Mouse (Mus musculus): Measurements from ENCODE around the gene Ypel4.

Ypel4 gene

GRCm38 (mm10) chr2:84758542-84759127, 24.8 kb downstream of the Ypel4 start:
- DNase-seq (ENCODE audit: extremely low read depth, low read depth), result peak; percentile 32

- no peak for DNase-seq (ENCODE audit: extremely low read depth, low read depth)
Observed at GRCm38 (mm10) chr2:84760777-84761176, 26.9 kb downstream of the Ypel4 start.

DNA sequence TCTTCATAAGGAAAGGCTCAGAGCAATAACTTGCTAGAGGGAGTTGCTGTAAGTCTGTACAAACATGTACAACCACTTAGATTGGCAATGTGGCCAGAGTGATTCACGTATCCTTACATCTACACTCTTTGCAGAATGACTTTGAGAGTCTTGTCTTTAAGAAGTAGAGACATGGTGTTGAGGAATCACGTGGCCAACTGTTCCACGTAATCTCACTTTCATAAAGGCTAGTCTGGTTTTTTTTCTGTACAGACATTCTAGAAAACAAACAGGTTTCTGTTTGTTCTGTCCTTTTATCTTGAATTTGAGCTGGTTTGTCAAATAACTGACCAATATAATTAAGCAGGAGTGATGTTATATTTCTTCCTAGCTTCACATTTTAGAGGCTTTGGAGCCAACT, 27.5 kb downstream of the Ypel4 start:
- no peak for DNase-seq (ENCODE audit: extremely low read depth, low read depth)

DNA sequence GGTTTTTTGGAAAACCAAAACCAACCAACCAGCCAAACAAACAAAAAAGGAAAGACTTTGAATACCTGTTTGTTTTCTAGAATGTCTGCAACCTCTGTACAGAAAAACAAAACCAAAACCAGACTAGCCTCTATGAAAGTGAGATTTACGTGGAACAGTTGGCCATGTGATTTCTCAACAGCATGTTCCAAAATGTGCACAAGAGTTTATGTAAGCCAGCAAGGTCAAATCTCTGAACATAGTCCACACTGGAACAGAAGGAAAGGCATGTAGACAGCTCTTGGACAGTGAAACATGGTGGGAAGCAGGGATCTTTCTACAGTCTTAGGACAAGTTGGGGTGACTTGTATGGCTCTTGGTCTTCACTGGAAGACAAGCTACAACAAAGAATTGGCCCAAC, 28.0 kb downstream of the Ypel4 start:
- DNase-seq (ENCODE audit: extremely low read depth, low read depth), result no peak

- DNase-seq (ENCODE audit: extremely low read depth, low read depth), result no peak
Observed at GRCm38 (mm10) chr2:84762295-84762694, 28.4 kb downstream of the Ypel4 start.

DNA sequence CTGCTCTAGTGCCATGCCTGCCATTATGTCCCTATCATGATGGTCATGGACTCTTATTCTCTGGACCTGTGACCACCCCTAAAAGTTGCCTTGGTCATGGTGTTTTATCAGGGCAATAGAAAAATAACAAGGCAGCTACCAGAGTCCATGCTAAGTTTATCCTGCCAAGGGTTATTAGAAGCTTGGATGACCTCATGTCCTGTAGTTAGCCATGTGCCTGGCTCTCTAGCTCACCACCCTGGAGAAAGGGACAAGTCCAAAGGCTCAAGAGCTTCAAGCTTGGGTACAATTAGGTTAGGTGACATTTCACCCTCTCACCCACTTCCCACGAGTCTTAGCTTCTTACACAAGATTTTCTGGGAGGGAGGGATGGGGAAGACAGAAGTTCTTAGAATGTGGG, 29.0 kb downstream of the Ypel4 start:
- DNase-seq (ENCODE audit: extremely low read depth, low read depth), result no peak

DNA sequence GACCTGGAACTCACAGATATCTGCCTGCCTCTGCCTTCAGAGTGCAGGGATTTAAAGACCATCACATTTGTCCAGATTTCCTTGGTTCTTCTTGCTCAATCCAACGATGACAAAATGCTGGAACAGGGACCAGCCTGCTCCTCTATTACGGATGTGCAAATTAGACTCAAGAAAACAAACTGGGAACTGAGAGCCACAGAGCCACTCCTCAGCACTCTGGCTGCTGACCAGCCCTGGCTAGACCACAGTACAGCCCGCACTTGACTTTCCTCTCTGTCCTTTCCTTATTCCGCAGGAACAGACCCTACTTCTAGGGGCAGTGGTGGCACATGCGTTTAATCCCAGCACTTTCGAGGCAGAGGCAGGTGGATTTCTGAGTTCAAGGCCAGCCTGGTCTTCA, 36.6 kb downstream of the Ypel4 start:
- no peak for DNase-seq (ENCODE audit: extremely low read depth, low read depth)

GRCm38 (mm10) chr2:84772454-84772853, 38.6 kb downstream of the Ypel4 start:
- DNase-seq (ENCODE audit: extremely low read depth, low read depth), result no peak

GRCm38 (mm10) chr2:84773195-84773594, 39.3 kb downstream of the Ypel4 start:
- DNase-seq (ENCODE audit: extremely low read depth, low read depth), result no peak

DNA sequence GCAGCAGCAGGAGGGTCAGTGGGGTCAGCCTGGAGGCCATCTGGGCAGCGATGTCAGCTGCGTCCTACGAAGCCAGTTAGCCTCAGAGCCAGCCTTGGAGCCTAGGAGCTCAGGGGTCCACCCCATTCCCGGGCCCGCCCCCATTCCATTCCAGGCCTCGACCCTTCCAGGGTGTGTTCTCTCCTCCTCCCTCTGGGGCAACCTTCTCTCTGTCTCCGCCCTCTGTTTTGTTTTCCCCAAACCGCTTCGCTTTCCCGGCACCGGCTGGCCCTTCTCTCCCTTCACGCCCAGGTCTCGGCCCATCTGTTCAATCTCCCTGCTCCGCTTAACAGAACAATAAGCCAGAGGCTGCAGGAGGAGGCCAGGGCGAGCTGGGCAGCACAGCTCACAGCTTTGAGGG, 40.9 kb downstream of the Ypel4 start:
- no peak for DNase-seq (ENCODE audit: extremely low read depth, low read depth)

GRCm38 (mm10) chr2:84775241-84775640, 41.4 kb downstream of the Ypel4 start, which contains the start of gene Serping1:
Gene Serping1, minus strand, starts transcription at chr2:84775444.
- DNase-seq (ENCODE audit: extremely low read depth, low read depth), result no peak

DNA sequence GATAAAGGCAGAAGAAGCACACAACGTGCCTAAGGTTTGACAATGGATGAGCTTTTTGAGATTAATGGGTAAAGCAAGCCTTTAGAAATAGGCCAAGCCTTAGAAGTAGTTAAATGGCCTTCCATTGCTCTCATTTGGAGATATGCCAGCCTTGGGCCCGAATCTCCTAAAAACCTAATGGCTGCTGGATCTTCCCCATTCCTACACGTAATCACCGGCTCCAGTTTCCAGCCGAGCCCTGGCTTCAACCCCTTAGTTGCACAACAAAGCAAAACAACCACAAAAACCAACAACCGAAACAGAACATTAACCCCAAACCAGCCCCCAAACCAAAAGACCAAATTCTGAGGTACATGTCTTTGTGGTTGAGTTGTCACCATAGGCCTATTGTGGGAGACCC, 41.8 kb downstream of the Ypel4 start:
- no peak for DNase-seq (ENCODE audit: extremely low read depth, low read depth)

DNA sequence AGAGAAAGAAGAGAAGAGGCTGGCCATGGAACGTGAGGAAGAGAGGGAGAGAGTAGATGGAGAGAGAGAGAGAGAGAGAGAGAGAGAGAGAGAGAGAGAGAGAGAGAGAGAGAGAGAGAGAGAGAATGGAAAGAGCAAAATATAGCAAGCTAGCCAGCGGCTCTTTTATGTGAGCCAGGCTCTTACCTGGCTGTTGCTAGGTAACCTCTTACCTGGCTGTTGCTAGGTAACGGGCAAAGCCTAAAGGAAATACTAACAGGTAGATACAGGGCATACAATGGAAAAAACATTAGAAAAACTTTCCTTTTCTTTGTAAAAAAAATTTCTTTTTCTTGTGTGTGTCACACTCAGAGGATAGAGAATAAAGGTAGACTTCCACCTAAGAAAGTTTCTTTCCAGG, 43.8 kb downstream of the Ypel4 start:
- no peak for DNase-seq (ENCODE audit: extremely low read depth, low read depth)

DNA sequence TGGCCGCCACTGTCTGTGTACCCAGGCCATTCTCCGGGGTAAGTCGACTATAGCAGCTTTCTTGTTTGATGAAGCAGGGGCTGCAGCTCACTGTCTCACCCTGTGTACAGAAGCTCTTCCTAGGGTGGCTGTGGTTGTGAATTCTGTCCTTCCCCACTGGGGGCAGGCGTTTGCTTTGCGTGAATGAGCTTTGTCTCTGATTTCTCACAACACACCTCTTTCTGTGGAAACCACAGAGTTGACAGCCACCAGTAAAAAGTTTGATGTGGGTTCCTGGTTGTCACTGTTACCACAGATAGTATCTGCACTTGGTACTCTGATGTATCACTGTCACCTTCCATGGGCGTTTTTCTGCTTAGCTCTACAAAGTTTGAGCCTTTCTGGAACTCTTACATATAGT, 45.4 kb downstream of the Ypel4 start:
- no peak for DNase-seq (ENCODE audit: extremely low read depth, low read depth)

DNA sequence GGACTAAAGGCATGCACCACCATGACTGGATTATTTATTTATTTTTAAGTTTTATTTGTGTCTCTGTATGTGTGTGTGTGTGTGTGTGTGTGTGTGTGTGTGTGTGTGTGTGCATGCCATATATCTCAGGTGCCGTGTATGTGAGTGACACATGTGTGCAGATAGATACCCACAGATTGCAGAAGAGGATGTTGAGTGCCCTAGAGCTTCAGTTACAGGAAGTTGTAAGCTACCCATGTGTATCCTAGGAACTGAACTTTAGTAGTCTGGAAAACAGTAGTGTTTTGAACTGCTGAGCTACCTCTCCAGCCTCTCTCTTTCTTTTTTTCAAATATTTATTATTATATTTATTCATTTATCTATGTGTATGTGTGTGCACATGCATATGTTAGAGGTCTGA, 49.5 kb downstream of the Ypel4 start:
- no peak for DNase-seq (ENCODE audit: extremely low read depth, low read depth)

GRCm38 (mm10) chr2:84783840-84784566, 50.1 kb downstream of the Ypel4 start:
- no peak for DNase-seq (ENCODE audit: extremely low read depth, low read depth)
